Mouse (Mus musculus) intestine, embryonic 14.5 days (tissue): ENCODE measurements around the gene Gad2. TPM values are rescaled to one million over a fixed set of nuclear protein-coding genes. Genes with fewer than 3 reads are reported as not detected.

Source experiments
- ATAC-seq: fragments of 200-750 bp; cut with Nextera tagmentation; replicated peaks from 2 replicates; pipeline ENCODE4 v1.8.0; 2017; ENCODE audit warnings: low read depth, moderate number of reproducible peaks, moderate TSS enrichment, moderate library complexity; ENCODE audit not compliant: low FRiP score, low TSS enrichment
- DNase-seq: peaks from one replicate; pipeline ENCODE4 v3.0.0-alpha.2; 2018; ENCODE audit warnings: low spot score
- H3K27ac ChIP-seq: fragments of 300-500 bp; sonication (generic); 2 replicates; pipeline ENCODE4 v1.5.1; 2014; ENCODE audit warnings: low read depth, mild to moderate bottlenecking, control low read depth
- H3K27me3 ChIP-seq: fragments of 300-500 bp; sonication (generic); replicated peaks from 2 replicates; pipeline ENCODE4 v1.6.1; 2014; ENCODE audit warnings: low read length, control low read depth; ENCODE audit not compliant: control insufficient read depth, insufficient read depth
- H3K36me3 ChIP-seq: fragments of 300-500 bp; sonication (generic); 2 replicates; pipeline ENCODE4 v1.6.1; 2014; ENCODE audit warnings: low read length, control low read depth; ENCODE audit not compliant: control insufficient read depth, insufficient read depth
- H3K4me1 ChIP-seq: fragments of 300-500 bp; sonication (generic); replicated peaks from 2 replicates; pipeline ENCODE4 v1.6.1; 2014; ENCODE audit warnings: low read length, control low read depth, mixed read lengths; ENCODE audit not compliant: control insufficient read depth, insufficient read depth
- H3K4me2 ChIP-seq: fragments of 300-500 bp; sonication (generic); 2 replicates; pipeline ENCODE4 v1.6.1; 2014; ENCODE audit warnings: low read length
- H3K4me3 ChIP-seq: fragments of 300-500 bp; sonication (generic); 2 replicates; pipeline ENCODE4 v1.5.1; 2014; ENCODE audit warnings: low read depth, low read length, control low read depth, mixed read lengths
- H3K9ac ChIP-seq: fragments of 300-500 bp; sonication (generic); 2 replicates; pipeline ENCODE4 v1.6.1; 2014; ENCODE audit warnings: mild to moderate bottlenecking, low read length
- H3K9me3 ChIP-seq: fragments of 300-500 bp; sonication (generic); 2 replicates; pipeline ENCODE4 v1.6.1; 2016; ENCODE audit warnings: low read length, control low read depth; ENCODE audit not compliant: control insufficient read depth
- WGBS: fragments of 180-500 bp; shearing (Covaris S2); extraction: QIAGEN DNeasy Blood & Tissue Kit; methylation state at CpG from one replicate; pipeline ENCODE4 v1.1.7; 2014; 5-methylcytosine and 5-hydroxymethylcytosine counted together
- polyA plus RNA-seq: library from polyadenylated mRNA; unstranded; fragments of >200 nt; fragmentation: Nextera tagmentation; extraction: Ambion mirVana; gene quantifications from 2 replicates; pipeline ENCODE4 v1.2.1, GENCODE M21; 2014

The Gad2 gene
- polyA plus RNA-seq, 1 experiment from 2014 or later: not detected

DNA sequence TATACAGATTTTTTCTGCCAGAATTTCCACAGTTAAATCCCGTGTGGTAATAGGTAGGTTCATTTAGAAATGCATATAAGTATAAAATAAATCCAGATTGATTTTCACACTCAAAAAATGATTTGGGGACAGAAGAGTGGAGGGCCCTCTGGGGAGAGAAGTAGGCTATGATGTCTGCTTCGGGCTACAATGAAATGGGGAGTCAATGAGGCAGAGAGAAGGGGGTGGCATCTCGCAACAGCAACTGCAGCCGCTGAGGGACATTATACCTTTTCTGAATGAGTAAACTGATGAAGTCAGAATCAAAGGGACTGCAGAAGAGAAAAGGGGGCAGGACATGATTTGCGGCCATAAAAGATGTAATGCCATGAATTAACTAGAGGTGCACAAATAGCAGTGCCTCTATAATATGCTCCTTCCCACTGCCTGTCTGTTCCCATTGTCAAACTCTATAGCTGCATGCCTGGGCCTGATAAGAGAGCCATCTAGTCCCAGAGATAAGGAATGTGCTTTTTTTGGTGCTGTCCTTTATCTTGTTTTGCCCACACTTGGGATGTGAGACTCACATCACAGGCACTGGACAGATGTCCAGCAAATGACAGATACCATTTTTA lies 5.9 kb downstream of the Gad2 start:
- H3K9me3 ChIP-seq: no peaks in the 10 kb centered on the region
- H3K4me3 ChIP-seq: no peak overlapping the region
- DNase-seq (no peak), ATAC-seq (no peak)
- 25% methylated on average over 5 of the region's 5 CpGs for WGBS
- no peaks in the 10 kb centered on the region for H3K36me3 ChIP-seq
- H3K4me2 ChIP-seq: no peak overlapping the region
- H3K9ac ChIP-seq: no peak overlapping the region
- H3K27me3 ChIP-seq: peaks cover 67% of the 10 kb centered on the region
- no peaks in the 10 kb centered on the region for H3K4me1 ChIP-seq
- no peak overlapping the region for H3K27ac ChIP-seq

DNA sequence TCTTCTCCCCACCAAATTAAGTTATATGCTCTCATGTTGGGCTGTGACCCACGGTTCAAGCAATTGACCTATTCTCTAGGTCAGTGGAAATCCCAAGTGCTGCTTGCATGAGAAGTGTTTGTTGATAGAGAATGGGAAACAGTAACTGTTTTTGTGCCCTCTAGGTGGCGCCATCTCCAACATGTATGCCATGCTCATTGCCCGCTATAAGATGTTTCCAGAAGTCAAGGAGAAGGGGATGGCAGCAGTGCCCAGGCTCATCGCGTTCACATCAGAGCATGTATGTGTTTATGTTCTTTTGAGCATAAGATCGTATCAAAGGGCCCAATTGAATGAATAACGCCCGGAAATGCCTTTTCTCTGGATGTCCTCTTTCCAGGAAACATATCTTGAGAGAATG lies 12.8 kb downstream of the Gad2 start:
- Histone ChIP-seq H3K9me3 (no peaks in the 10 kb centered on the region), H3K27me3 (peaks cover 6% of the 10 kb centered on the region; the same call in 1 of the 2 replicates), H3K4me2 (no peak overlapping the region), H3K36me3 (no peaks in the 10 kb centered on the region), H3K4me3 (no peak overlapping the region), H3K27ac (no peak overlapping the region), H3K9ac (no peak overlapping the region), H3K4me1 (no peaks in the 10 kb centered on the region)
- ATAC-seq (no peak), DNase-seq (no peak)
- WGBS: 31% methylated on average over 8 of the region's 8 CpGs

DNA sequence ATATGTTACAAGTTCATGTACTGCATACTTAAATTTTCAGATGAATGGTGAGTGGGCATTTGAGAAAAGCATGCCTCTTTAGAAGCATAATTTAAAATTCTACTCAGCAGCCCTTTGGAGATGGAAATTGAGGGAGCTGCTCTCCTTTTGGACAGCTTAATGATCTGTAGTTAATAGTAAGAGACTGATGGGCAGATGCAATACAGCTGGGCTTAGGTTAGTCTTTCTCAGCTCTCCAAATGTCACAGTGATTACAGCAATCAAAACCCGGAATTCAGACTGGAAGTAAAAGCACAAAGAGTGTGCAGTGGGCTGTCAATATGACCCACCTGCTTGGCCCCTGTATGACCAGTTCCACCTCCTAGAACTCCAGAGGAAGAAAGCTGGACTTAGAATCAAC lies 24.1 kb downstream of the Gad2 start:
- no peaks in the 10 kb centered on the region for H3K9me3 ChIP-seq
- no peak overlapping the region for H3K27ac ChIP-seq
- no peak overlapping the region for H3K4me2 ChIP-seq
- H3K4me3 ChIP-seq: no peak overlapping the region
- no peaks in the 10 kb centered on the region for H3K36me3 ChIP-seq
- H3K27me3 ChIP-seq: no peaks in the 10 kb centered on the region
- H3K9ac ChIP-seq: no peak overlapping the region
- 59% methylated on average over 1 of the region's 1 CpGs for WGBS
- H3K4me1 ChIP-seq: no peaks in the 10 kb centered on the region
- ATAC-seq (no peak), DNase-seq (no peak)

DNA sequence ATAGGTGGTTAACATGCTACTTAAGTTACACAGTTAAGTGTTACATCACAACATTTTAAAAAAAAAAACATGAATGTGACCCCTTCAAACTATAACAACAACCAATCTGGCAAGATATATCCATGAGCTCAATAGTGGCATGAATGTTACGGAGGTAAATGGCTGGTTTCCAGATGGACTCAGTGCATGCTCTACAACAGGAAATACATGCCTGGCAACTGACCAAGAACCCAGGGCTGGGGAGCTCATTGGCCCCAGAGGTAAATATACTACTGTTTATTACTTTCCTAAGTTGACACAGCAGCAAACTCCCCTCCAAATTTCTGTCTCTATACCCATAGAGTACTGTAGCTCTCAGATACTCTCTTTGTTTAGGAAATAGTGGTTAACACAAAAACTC lies 26.4 kb downstream of the Gad2 start:
- DNase-seq: no peak
- no peaks in the 10 kb centered on the region for H3K9me3 ChIP-seq
- no peak overlapping the region for H3K4me2 ChIP-seq
- H3K27me3 ChIP-seq: no peaks in the 10 kb centered on the region
- no peaks in the 10 kb centered on the region for H3K36me3 ChIP-seq
- H3K4me3 ChIP-seq: no peak overlapping the region
- H3K9ac ChIP-seq: no peak overlapping the region
- no peak overlapping the region for H3K27ac ChIP-seq
- no peaks in the 10 kb centered on the region for H3K4me1 ChIP-seq
- WGBS: 84% methylated on average over 1 of the region's 1 CpGs
- ATAC-seq: no peak

DNA sequence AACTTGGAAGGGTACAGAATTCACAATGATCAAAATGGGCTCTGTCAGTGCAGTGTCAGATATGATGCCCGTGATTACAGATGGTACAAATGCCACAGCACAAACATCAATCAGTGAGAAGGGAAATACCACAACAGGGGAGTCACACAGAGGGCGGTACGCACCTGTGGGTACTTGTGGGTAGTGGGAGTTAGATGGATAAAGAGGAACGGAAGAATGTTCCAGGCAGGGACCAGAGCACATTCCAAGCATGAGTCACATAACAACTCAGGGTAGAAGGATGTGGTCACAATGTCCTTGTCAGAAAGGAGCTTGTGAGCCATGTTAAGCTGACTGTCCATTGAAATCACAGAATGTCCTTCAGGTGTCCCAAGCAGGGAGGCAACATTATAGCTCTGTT lies 29.8 kb downstream of the Gad2 start:
- Histone ChIP-seq H3K36me3 (no peaks in the 10 kb centered on the region), H3K4me1 (no peaks in the 10 kb centered on the region), H3K4me3 (no peak overlapping the region), H3K27me3 (no peaks in the 10 kb centered on the region), H3K27ac (no peak overlapping the region), H3K9ac (no peak overlapping the region), H3K9me3 (no peaks in the 10 kb centered on the region), H3K4me2 (no peak overlapping the region)
- no peak for DNase-seq
- no peak for ATAC-seq
- WGBS: 74% methylated on average over 4 of the region's 4 CpGs

GRCm38 (mm10) chr2:22663731-22664130 lies 41.7 kb downstream of the Gad2 start:
- Histone ChIP-seq H3K4me2 (no peak overlapping the region), H3K4me1 (no peaks in the 10 kb centered on the region), H3K9me3 (no peaks in the 10 kb centered on the region), H3K36me3 (no peaks in the 10 kb centered on the region), H3K4me3 (no peak overlapping the region), H3K27me3 (no peaks in the 10 kb centered on the region), H3K9ac (no peak overlapping the region), H3K27ac (no peak overlapping the region)
- ATAC-seq (no peak), DNase-seq (no peak)
- 75% methylated on average over 1 of the region's 1 CpGs for WGBS

- 66% methylated on average over 2 of the region's 2 CpGs for WGBS
- Histone ChIP-seq H3K9me3 (no peaks in the 10 kb centered on the region), H3K9ac (no peak overlapping the region), H3K36me3 (no peaks in the 10 kb centered on the region), H3K4me3 (no peak overlapping the region), H3K4me1 (no peaks in the 10 kb centered on the region), H3K4me2 (no peak overlapping the region), H3K27me3 (no peaks in the 10 kb centered on the region), H3K27ac (no peak overlapping the region)
- ATAC-seq (no peak), DNase-seq (no peak)
These were observed 48.4 kb downstream of the Gad2 start for GRCm38 (mm10) chr2:22670415-22670814.

DNA sequence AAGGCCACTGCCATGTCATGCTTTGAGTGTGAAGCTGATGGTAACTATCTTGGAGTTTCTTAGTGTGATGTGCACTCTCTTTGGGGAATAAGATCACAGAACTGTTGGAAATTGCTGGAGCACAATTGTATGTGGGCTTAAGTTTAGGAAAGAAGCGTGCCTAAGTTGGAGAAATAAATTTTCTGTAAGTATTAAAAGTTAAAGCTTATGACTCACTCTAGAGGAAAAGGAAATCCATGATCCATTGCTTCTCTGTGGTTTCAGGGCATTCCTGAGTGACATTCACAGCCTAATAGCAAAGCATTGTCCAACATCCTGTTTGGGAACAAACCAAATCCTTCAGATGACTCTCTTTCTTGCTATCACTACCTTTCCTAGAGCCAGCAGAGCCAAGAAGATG lies 49.3 kb downstream of the Gad2 start:
- 81% methylated on average over 1 of the region's 1 CpGs for WGBS
- Histone ChIP-seq H3K9me3 (no peaks in the 10 kb centered on the region), H3K4me3 (no peak overlapping the region), H3K4me2 (no peak overlapping the region), H3K27me3 (no peaks in the 10 kb centered on the region), H3K27ac (no peak overlapping the region), H3K36me3 (no peaks in the 10 kb centered on the region), H3K9ac (no peak overlapping the region), H3K4me1 (no peaks in the 10 kb centered on the region)
- no peak for ATAC-seq
- no peak for DNase-seq

- ATAC-seq: peak; percentile 90
- peak; percentile 61 for DNase-seq
- Histone ChIP-seq H3K9ac (no peak overlapping the region), H3K4me3 (no peak overlapping the region), H3K27ac (no peak overlapping the region), H3K4me1 (no peaks in the 10 kb centered on the region), H3K36me3 (no peaks in the 10 kb centered on the region), H3K27me3 (no peaks in the 10 kb centered on the region), H3K9me3 (no peaks in the 10 kb centered on the region), H3K4me2 (no peak overlapping the region)
- WGBS: 22% methylated on average over 8 of the region's 8 CpGs
These were observed 55.1 kb downstream of the Gad2 start for GRCm38 (mm10) chr2:22677066-22677465.
